Mouse (Mus musculus): Measurements from ENCODE around the gene Arhgef3. TPM values are rescaled to one million over a fixed set of nuclear protein-coding genes. Genes with fewer than 3 reads are reported as not detected.
A peak's percentile ranks its signal among the peaks of the same experiment; 100 is the strongest.

Gene Arhgef3
- polyA plus RNA-seq, 1 experiment from 2014 or later = 37.3 TPM

DNA sequence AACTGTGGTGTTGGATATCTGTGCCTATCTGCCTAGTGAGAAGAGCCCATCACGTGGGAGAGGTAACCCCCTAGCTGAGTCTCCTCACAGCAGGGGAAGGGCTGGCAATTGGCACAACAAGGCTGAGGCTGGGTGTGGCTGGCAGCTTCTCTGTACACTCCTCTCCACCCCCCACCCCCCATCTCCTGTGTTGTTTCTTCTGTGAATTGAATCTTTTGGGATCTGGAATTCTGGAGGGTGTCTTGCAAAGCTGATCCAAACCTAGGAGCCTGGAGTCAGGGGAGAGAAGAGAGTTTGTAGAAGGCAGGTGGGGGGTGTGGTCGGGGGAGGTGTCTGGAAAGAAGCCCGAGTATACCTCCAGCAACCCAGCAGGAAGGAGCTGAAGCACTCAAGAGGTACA lies 26.8 kb downstream of the Arhgef3 start:
- Histone ChIP-seq H3K36me3 (ENCODE audit: insufficient read depth, low read length) (no peaks in the 10 kb centered on the region), H3K27me3 (replicated peaks; ENCODE audit: insufficient read depth, low read length) (no peaks in the 10 kb centered on the region), H3K9me3 (ENCODE audit: low read length) (no peaks in the 10 kb centered on the region), H3K4me2 (replicated peaks; ENCODE audit: low read depth, low read length) (no peak overlapping the region), H3K4me1 (ENCODE audit: insufficient read depth, low read depth, low read length) (no peaks in the 10 kb centered on the region), H3K4me3 (ENCODE audit: low read depth, low read length) (no peak overlapping the region), H3K27ac (ENCODE audit: low read length) (no peak overlapping the region), H3K9ac (replicated peaks; ENCODE audit: low read depth) (no peak overlapping the region)
- DNase-seq (ENCODE audit: low spot score) (no peak), ATAC-seq (no peak)
- TF ChIP-seq CTCF (IDR thresholded peaks at IDR 0.05) (no peak), EP300 (IDR thresholded peaks at IDR 0.05) (no peak)
- WGBS = 25% methylated on average over 3 of the region's 3 CpGs

DNA sequence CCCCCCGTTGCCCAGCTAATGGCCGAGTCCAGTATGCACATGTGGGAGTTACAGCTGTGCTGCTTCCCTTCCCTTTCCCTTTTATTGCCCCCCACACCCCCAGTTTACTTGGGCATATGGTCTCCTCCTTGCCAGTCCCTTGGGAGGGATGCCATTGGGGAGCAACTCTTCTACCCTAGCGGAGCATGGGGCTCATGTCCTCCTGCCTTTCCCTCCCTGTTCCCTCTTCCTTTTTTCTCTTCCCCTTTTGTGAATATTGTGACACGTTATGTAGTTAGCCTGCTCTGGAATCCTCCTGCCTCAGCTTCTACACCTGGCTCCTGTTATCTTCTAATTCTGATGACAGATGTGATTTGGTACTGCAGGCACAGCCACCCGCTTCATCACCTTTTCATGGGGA lies 28.0 kb downstream of the Arhgef3 start:
- TF ChIP-seq EP300 (IDR thresholded peaks at IDR 0.05) = no peak
- TF ChIP-seq CTCF (IDR thresholded peaks at IDR 0.05) = no peak
- Histone ChIP-seq H3K4me3 (ENCODE audit: low read depth, low read length) (no peak overlapping the region), H3K9ac (replicated peaks; ENCODE audit: low read depth) (no peak overlapping the region), H3K4me2 (replicated peaks; ENCODE audit: low read depth, low read length) (no peak overlapping the region), H3K27me3 (replicated peaks; ENCODE audit: insufficient read depth, low read length) (no peaks in the 10 kb centered on the region), H3K36me3 (ENCODE audit: insufficient read depth, low read length) (no peaks in the 10 kb centered on the region), H3K9me3 (ENCODE audit: low read length) (no peaks in the 10 kb centered on the region), H3K4me1 (ENCODE audit: insufficient read depth, low read depth, low read length) (no peaks in the 10 kb centered on the region), H3K27ac (ENCODE audit: low read length) (no peak overlapping the region)
- 90% methylated on average over 5 of the region's 5 CpGs for WGBS
- ATAC-seq (no peak), DNase-seq (ENCODE audit: low spot score) (no peak)

DNA sequence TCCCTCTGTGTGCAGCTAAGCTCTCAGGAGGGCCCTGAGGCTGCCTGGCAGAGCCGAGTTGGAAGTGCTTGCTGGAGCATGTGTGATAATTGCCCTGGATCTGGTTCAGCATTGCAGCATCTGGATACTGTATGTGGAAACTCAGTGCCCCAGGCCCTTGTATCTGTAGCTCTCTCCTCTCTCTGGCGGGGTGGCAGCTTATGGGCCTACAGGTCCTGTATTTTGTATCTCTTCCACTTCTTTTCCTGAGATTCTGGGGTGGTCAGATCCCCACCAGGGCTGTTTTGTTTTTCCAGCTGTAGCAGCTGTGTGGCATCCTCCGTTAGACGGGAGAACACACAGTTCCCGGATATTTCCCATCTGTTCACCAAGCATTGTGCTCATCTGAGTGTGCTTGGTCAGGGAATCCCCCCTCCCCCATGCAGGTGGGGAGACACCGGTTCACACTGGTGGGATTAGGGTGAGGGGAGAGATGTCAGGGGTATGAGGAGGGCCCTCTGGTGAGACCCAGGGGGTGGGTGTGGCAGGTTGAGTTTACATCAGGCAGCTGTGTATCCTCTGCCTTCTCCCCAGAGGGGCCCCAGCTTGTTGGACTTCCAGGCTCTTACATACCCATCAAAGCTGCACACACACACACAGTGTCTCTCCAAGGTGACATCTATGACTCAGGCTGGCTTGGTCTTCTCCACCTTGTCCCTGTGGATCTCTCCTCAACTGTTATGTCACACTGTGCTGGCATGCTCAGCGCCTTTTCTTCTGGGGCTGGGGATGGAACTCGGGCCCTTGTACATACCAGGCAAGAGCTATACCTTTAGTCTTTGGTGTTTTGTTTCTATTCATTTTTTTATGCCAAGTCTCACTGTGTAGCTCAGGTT lies 30.7 kb downstream of the Arhgef3 start:
- DNase-seq (ENCODE audit: low spot score) (peak; percentile 75), ATAC-seq (peak; percentile 75)
- Histone ChIP-seq H3K9ac (replicated peaks; ENCODE audit: low read depth) (no peak overlapping the region), H3K4me1 (ENCODE audit: insufficient read depth, low read depth, low read length) (peaks cover 5% of the 10 kb centered on the region; the same call in 1 of the 2 replicates), H3K9me3 (ENCODE audit: low read length) (no peaks in the 10 kb centered on the region), H3K36me3 (ENCODE audit: insufficient read depth, low read length) (no peaks in the 10 kb centered on the region), H3K4me2 (replicated peaks; ENCODE audit: low read depth, low read length) (no peak overlapping the region), H3K27ac (ENCODE audit: low read length) (peak overlapping the region; percentile 55), H3K27me3 (replicated peaks; ENCODE audit: insufficient read depth, low read length) (no peaks in the 10 kb centered on the region), H3K4me3 (ENCODE audit: low read depth, low read length) (no peak overlapping the region)
- TF ChIP-seq CTCF (IDR thresholded peaks at IDR 0.05) = no peak
- peak; percentile 31; the same call in 1 of the 2 replicates for TF ChIP-seq EP300 (IDR thresholded peaks at IDR 0.05)
- WGBS = 44% methylated on average over 8 of the region's 8 CpGs

DNA sequence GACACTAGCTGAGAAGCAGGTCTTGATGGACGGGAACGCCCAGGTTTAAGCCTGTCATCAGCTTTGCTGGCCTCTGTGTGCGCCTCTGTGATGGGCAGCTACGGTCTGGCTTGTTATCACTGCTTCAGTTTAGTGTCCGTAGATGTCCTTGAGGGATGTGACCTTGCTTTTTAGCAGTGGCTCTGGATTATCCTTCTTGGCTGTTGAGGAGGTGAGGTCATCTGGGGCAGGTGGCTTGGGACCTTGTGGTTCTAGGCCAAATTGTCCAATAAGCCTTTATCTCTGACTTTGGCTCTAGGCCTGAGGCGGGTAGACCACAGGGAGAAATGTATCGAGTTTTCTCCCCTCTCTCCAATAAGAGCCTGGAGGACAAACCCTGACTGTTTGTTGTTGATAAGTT lies 33.0 kb downstream of the Arhgef3 start:
- H3K27ac ChIP-seq (ENCODE audit: low read length) = no peak overlapping the region
- DNase-seq (ENCODE audit: low spot score) (no peak), ATAC-seq (no peak)
- no peak overlapping the region for H3K9ac ChIP-seq (replicated peaks; ENCODE audit: low read depth)
- H3K4me3 ChIP-seq (ENCODE audit: low read depth, low read length) = no peak overlapping the region
- WGBS = 78% methylated on average over 7 of the region's 7 CpGs
- H3K4me1 ChIP-seq (ENCODE audit: insufficient read depth, low read depth, low read length) = peaks cover 5% of the 10 kb centered on the region; the same call in 1 of the 2 replicates
- no peak for TF ChIP-seq EP300 (IDR thresholded peaks at IDR 0.05)
- TF ChIP-seq CTCF (IDR thresholded peaks at IDR 0.05) = no peak
- H3K36me3 ChIP-seq (ENCODE audit: insufficient read depth, low read length) = no peaks in the 10 kb centered on the region
- H3K4me2 ChIP-seq (replicated peaks; ENCODE audit: low read depth, low read length) = no peak overlapping the region
- no peaks in the 10 kb centered on the region for H3K27me3 ChIP-seq (replicated peaks; ENCODE audit: insufficient read depth, low read length)
- no peaks in the 10 kb centered on the region for H3K9me3 ChIP-seq (ENCODE audit: low read length)

DNA sequence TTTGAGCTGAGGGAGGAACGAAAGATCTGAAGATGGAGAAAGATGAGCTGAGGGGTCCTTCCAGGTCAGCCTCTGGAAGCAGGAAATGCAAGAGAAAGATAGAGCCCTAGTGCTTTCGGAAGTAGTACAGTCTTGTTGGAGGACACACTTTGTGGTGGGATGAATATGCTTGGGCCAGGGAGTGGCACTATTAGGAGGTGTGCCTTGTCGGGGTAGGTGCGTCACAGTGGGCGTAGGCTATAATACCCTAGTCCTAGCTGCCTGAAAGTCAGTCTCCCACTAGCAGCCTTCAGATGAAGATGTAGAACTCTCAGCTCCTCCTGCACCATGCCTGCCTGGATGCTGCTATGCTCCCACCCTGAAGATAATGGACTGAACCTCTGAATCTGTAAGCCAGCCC lies 34.7 kb downstream of the Arhgef3 start:
- H3K9me3 ChIP-seq (ENCODE audit: low read length) = no peaks in the 10 kb centered on the region
- no peaks in the 10 kb centered on the region for H3K27me3 ChIP-seq (replicated peaks; ENCODE audit: insufficient read depth, low read length)
- no peak overlapping the region for H3K9ac ChIP-seq (replicated peaks; ENCODE audit: low read depth)
- WGBS = 85% methylated on average over 5 of the region's 5 CpGs
- no peak overlapping the region for H3K27ac ChIP-seq (ENCODE audit: low read length)
- no peaks in the 10 kb centered on the region for H3K36me3 ChIP-seq (ENCODE audit: insufficient read depth, low read length)
- no peak for DNase-seq (ENCODE audit: low spot score)
- H3K4me2 ChIP-seq (replicated peaks; ENCODE audit: low read depth, low read length) = no peak overlapping the region
- H3K4me1 ChIP-seq (ENCODE audit: insufficient read depth, low read depth, low read length) = peaks cover 5% of the 10 kb centered on the region; the same call in 1 of the 2 replicates
- H3K4me3 ChIP-seq (ENCODE audit: low read depth, low read length) = no peak overlapping the region
- ATAC-seq = no peak
- TF ChIP-seq EP300 (IDR thresholded peaks at IDR 0.05) (no peak), CTCF (IDR thresholded peaks at IDR 0.05) (no peak)

DNA sequence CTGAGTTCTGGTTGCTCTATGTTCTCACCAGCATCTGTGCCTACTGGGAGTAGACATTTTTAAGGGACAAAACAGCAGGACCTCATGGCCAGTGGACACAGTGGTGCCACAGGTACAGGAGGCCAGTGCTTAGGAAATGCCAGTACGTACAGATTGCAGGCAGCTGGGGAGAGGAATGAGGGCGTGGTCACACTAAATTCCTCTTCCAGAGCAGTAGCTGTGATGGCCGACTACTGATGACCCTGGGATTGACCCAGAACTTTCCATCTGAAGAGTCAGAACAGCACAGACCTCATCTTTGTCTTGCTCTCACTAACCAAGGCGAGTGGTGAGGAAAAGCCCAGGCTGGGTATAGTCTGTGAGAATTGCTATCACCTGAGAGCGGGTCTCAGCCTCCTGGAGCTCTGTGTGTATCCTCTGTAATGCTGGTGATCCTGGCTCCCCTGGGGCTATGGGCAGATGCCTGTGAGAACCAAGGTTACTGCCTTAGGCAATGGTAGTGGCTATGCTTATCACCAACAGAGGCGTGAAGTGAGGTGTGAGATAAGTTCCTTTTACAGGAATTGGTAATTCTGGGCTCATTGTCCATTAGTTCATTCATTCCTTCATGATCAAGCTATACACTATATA lies 35.4 kb downstream of the Arhgef3 start:
- Histone ChIP-seq H3K9ac (replicated peaks; ENCODE audit: low read depth) (no peak overlapping the region), H3K27me3 (replicated peaks; ENCODE audit: insufficient read depth, low read length) (no peaks in the 10 kb centered on the region), H3K4me3 (ENCODE audit: low read depth, low read length) (no peak overlapping the region), H3K36me3 (ENCODE audit: insufficient read depth, low read length) (no peaks in the 10 kb centered on the region), H3K9me3 (ENCODE audit: low read length) (no peaks in the 10 kb centered on the region), H3K27ac (ENCODE audit: low read length) (no peak overlapping the region), H3K4me1 (ENCODE audit: insufficient read depth, low read depth, low read length) (peaks cover 5% of the 10 kb centered on the region; the same call in 1 of the 2 replicates), H3K4me2 (replicated peaks; ENCODE audit: low read depth, low read length) (no peak overlapping the region)
- no peak for TF ChIP-seq CTCF (IDR thresholded peaks at IDR 0.05)
- no peak for TF ChIP-seq EP300 (IDR thresholded peaks at IDR 0.05)
- 43% methylated on average over 6 of the region's 6 CpGs for WGBS
- ATAC-seq (no peak), DNase-seq (ENCODE audit: low spot score) (no peak)

All from lung, postnatal 0 days (tissue).